Mouse (Mus musculus): ENCODE results near the gene Otop1.

GRCm38 (mm10) chr5:38280075-38280474 is 4.3 kb downstream of the Otop1 start:
- no peak for TF ChIP-seq CTCF (IDR thresholded peaks at IDR 0.05)
- TF ChIP-seq EP300 (IDR thresholded peaks at IDR 0.05) = no peak
